Mouse (Mus musculus) neural tube, embryonic 11.5 days (tissue): ENCODE measurements around the gene 3110082J24Rik. TPM values are rescaled to one million over a fixed set of nuclear protein-coding genes. Genes with fewer than 3 reads are reported as not detected.

Experiments used
- ATAC-seq: fragments of 200-750 bp; cut with Nextera tagmentation; 2 replicates; pipeline ENCODE4 v1.8.0; 2017; ENCODE audit warnings: moderate number of reproducible peaks, mild to moderate bottlenecking, moderate TSS enrichment, moderate library complexity; ENCODE audit not compliant: insufficient read depth, low FRiP score, low TSS enrichment
- DNase-seq: peaks from one replicate; pipeline ENCODE4 v3.0.0-alpha.2; 2015; ENCODE audit warnings: low spot score
- H3K27ac ChIP-seq: fragments of 300-500 bp; sonication (generic); 2 replicates; pipeline ENCODE4 v1.5.1; 2014; ENCODE audit warnings: low read depth, mild to moderate bottlenecking, low read length
- H3K27me3 ChIP-seq: fragments of 300-500 bp; sonication (generic); 2 replicates; pipeline ENCODE4 v1.6.1; 2014; ENCODE audit warnings: mild to moderate bottlenecking, low read length, mixed read lengths; ENCODE audit not compliant: control insufficient read depth, insufficient read depth
- H3K36me3 ChIP-seq: fragments of 300-500 bp; sonication (generic); 2 replicates; pipeline ENCODE4 v1.6.1; 2014; ENCODE audit warnings: mild to moderate bottlenecking, low read length, moderate library complexity, mixed read lengths; ENCODE audit not compliant: control insufficient read depth, insufficient read depth
- H3K4me1 ChIP-seq: fragments of 300-500 bp; sonication (generic); 2 replicates; pipeline ENCODE4 v1.6.1; 2014; ENCODE audit warnings: low read length, mixed read lengths; ENCODE audit not compliant: control insufficient read depth, insufficient read depth
- H3K4me2 ChIP-seq: fragments of 300-500 bp; sonication (generic); 2 replicates; pipeline ENCODE4 v1.6.1; 2014; ENCODE audit warnings: low read depth, mild to moderate bottlenecking, moderate library complexity
- H3K4me3 ChIP-seq: fragments of 300-500 bp; sonication (generic); 2 replicates; pipeline ENCODE4 v1.5.1; 2014; ENCODE audit warnings: low read depth, low read length
- H3K9ac ChIP-seq: fragments of 300-500 bp; sonication (generic); 2 replicates; pipeline ENCODE4 v1.6.1; 2014; ENCODE audit warnings: mild to moderate bottlenecking, low read length
- H3K9me3 ChIP-seq: fragments of 300-500 bp; sonication (generic); 2 replicates; pipeline ENCODE4 v1.6.1; 2016; ENCODE audit warnings: low read length; ENCODE audit not compliant: control insufficient read depth
- WGBS: fragments of 180-500 bp; shearing (Covaris S2); extraction: QIAGEN DNeasy Blood & Tissue Kit; methylation state at CpG from one replicate; pipeline ENCODE4 v1.1.7; 2014; 5-methylcytosine and 5-hydroxymethylcytosine counted together
- polyA plus RNA-seq: library from polyadenylated mRNA; unstranded; fragments of >200 nt; fragmentation: Nextera tagmentation; extraction: Ambion mirVana; gene quantifications from 2 replicates; pipeline ENCODE4 v1.2.1, GENCODE M21; 2014

The 3110082J24Rik gene
- polyA plus RNA-seq, 1 experiment from 2014 or later, result 2.1 TPM

DNA sequence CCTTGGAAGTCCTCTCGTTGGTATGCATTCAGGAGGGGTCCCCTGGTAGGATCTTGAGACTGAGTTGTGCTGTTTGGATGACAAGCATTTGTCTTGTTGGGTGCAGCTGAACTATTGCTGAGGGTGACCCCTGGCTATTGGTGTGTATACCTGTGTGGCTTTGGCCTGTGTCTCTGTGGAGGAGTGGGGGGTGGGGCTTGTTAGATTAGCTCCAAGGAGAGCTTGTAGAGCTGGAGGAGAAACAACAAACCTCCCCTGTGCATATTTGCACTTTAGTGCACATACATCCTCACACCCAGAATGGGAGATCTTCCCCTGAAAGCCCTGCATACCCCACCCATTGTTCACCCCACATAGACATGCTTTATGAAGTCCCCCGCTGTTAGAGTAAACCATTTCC lies 870 bp upstream of the 3110082J24Rik start:
- Histone ChIP-seq H3K9me3 (no peaks in the 10 kb centered on the region), H3K36me3 (no peaks in the 10 kb centered on the region), H3K27me3 (peaks cover 18% of the 10 kb centered on the region), H3K9ac (peak overlapping the region; percentile 5; the same call in 1 of the 2 replicates), H3K4me1 (peaks cover 44% of the 10 kb centered on the region), H3K27ac (peak overlapping the region; percentile 49), H3K4me2 (peak overlapping the region; percentile 88), H3K4me3 (peak overlapping the region; percentile 53)
- 10% methylated on average over 2 of the region's 2 CpGs for WGBS
- ATAC-seq (peak; percentile 3; the same call in 1 of the 2 replicates), DNase-seq (no peak)

DNA sequence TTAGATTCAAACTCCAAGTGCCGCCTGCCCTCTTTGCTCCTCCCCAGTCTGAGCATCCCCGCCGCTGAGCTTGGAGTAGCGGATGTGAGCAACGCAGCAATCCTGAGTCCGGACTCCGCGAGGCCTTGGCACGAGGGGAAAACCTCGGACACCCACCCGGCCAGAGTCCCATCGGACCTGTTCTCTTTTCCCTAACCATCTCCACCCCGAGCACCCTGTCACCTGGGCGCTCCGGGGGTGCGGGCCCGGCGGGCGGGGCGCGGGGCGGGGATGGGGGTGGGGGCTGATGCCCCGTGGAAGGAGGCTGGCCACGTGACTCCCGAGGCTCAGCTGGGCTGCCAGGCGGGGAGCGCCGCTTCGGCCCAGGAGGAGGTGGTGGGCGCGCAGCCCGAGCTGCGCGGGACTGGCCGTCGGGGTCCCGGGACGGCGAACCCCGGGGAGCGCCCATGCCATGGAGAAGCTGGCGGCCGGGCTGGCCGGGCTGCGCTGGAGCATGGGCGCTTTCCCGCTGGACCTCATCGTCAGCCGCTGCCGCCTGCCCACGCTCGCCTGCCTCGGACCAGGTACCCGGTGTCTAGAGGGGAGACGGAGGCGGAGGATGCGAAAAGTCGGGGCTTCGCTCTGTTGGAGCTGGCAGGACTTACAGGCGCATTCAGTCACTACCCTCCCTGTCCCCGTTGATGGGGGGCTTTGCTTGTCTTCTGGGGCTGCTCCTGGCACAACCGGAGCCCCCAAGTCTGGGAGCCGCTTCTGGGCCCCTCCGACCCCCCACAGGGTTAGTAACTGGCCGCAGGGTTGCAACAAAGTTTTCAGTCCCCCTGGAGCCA lies 832 bp downstream of the 3110082J24Rik start, which contains the start of gene Garem2:
Gene Garem2 (plus strand): TSS at position 321 of the 827 bp plus-strand sequence.
- DNase-seq (peak; percentile 59), ATAC-seq (peak; percentile 48)
- Histone ChIP-seq H3K4me2 (peak within 1 kb of the TSS; percentile 88), H3K9ac (peak within 1 kb of the TSS; percentile 66), H3K9me3 (no peaks in the 10 kb centered on the region), H3K4me1 (peaks cover 28% of the 10 kb centered on the region), H3K27me3 (peaks cover 18% of the 10 kb centered on the region), H3K36me3 (no peaks in the 10 kb centered on the region), H3K27ac (0 out of 2 replicates have a peak within 1 kb of the TSS, but pooled peaks have one; percentile 49), H3K4me3 (peak within 1 kb of the TSS; percentile 53)
- WGBS, result under 1% methylated on average over 55 of the region's 65 CpGs

DNA sequence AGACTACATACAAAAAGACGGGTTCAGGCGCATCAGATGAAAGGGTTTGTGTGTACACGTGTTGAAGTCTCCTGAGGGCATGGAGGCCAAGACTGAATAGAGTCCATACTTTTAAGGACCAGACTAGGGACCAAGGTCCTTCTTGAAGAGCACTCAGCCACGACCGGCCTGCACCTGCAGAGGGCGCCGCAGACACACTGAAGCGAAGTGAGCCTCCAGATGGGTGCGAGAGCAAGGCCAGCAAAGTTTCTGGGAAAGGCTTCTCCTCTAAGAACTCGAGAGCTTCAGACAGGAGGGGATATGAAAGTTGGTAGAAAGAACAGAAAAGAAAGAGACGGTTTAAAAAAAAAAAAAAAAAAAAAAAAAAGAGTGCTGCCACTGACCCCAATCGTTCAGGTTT lies 1.5 kb downstream of the 3110082J24Rik start:
- H3K27ac ChIP-seq, result no peak overlapping the region
- peak overlapping the region; percentile 88 for H3K4me2 ChIP-seq
- H3K9ac ChIP-seq, result no peak overlapping the region
- no peaks in the 10 kb centered on the region for H3K36me3 ChIP-seq
- ATAC-seq, result no peak
- under 1% methylated on average over 12 of the region's 12 CpGs for WGBS
- H3K27me3 ChIP-seq, result peaks cover 18% of the 10 kb centered on the region
- H3K4me3 ChIP-seq, result peak overlapping the region; percentile 53
- H3K4me1 ChIP-seq, result peaks cover 23% of the 10 kb centered on the region
- H3K9me3 ChIP-seq, result no peaks in the 10 kb centered on the region
- DNase-seq, result peak; percentile 82

DNA sequence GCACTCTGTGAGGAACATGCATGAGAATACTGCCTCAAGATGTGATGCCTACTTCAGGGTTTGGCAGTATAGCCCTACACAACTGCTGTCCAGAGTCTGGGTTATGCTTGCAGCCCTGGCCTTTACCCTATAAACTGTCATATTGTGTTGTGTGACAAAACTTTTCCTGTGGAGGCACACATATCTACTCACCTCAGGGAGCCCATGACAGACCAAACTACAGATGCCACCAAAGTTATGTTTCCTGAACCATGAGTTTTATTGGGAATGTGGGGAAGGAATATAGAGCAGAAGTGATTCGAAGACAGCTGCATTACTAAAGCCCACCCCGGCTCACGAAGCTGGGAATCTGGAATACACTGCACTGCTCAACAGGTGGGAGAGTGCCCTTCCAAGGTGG lies 2.5 kb downstream of the 3110082J24Rik start:
- Histone ChIP-seq H3K27me3 (peaks cover 18% of the 10 kb centered on the region), H3K4me3 (no peak overlapping the region), H3K4me2 (no peak overlapping the region), H3K36me3 (no peaks in the 10 kb centered on the region), H3K9ac (no peak overlapping the region), H3K27ac (no peak overlapping the region), H3K4me1 (peaks cover 23% of the 10 kb centered on the region), H3K9me3 (no peaks in the 10 kb centered on the region)
- no peak for DNase-seq
- WGBS, result 91% methylated on average over 3 of the region's 3 CpGs
- ATAC-seq, result no peak

DNA sequence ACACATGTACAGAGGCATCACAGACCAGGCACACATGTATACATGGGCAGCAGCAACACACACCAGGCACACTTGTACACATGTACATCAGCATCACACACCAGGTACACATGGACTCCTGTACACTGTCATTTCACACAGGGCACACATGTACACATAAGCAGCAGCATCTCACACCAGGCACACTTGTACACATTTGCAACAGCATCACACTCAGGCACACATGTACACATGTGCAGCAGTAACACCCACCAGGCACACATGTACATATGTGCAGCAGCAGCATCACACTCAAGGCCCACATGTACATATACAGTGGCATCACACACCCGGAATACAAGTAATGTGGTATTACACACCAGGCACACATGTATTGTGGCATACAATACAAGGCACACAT lies 7.6 kb downstream of the 3110082J24Rik start:
- no peaks in the 10 kb centered on the region for H3K4me1 ChIP-seq
- ATAC-seq (no peak), DNase-seq (no peak)
- no peaks in the 10 kb centered on the region for H3K27me3 ChIP-seq
- no peak overlapping the region for H3K4me2 ChIP-seq
- no peak overlapping the region for H3K9ac ChIP-seq
- H3K9me3 ChIP-seq, result no peaks in the 10 kb centered on the region
- no peak overlapping the region for H3K4me3 ChIP-seq
- H3K36me3 ChIP-seq, result no peaks in the 10 kb centered on the region
- 78% methylated on average over 1 of the region's 1 CpGs for WGBS
- H3K27ac ChIP-seq, result no peak overlapping the region

DNA sequence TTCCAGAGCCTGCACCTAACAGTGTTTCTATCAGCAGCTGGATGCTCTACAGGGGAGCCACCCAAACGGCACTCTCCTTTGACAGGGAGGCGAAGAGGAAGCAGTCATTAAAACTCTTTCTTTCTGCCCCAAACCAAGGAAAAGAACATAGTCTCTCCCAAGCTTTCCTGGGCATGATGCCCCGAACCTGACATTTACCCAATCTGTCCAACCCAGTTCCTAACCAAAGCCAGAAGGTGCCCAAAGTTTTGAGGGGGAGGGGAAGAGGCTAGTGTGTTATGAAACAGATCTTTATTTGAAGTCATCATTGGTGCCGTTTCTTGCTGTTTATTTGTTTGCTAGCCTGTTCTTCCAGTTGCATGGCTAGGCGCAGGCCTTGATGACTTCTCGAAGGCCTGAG lies 10.2 kb downstream of the 3110082J24Rik start:
- H3K4me1 ChIP-seq, result no peaks in the 10 kb centered on the region
- 77% methylated on average over 6 of the region's 6 CpGs for WGBS
- H3K9me3 ChIP-seq, result no peaks in the 10 kb centered on the region
- no peak overlapping the region for H3K4me3 ChIP-seq
- H3K9ac ChIP-seq, result no peak overlapping the region
- no peaks in the 10 kb centered on the region for H3K36me3 ChIP-seq
- H3K27me3 ChIP-seq, result no peaks in the 10 kb centered on the region
- no peak overlapping the region for H3K27ac ChIP-seq
- H3K4me2 ChIP-seq, result no peak overlapping the region
- ATAC-seq (no peak), DNase-seq (no peak)

DNA sequence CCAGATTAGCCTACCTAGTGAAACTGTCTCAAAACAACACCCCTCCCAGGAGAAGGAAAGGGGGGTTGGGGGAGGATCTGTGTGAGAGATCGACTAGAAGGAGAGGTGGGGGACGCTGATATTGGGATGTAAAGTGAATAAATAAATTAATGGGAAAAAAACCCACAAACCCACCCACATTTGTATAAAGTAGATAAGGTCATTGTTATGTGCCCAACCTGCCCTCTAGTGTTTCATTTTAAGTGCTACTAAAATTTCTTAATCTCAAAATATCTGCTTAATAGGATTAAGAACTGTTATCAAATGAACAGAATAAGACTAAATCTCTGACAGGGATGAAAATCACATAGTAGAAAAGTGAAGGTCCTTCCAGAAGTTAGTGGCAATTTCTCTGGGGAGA lies 11.5 kb downstream of the 3110082J24Rik start:
- H3K9ac ChIP-seq, result no peak overlapping the region
- DNase-seq (no peak), ATAC-seq (no peak)
- H3K4me1 ChIP-seq, result no peaks in the 10 kb centered on the region
- no peaks in the 10 kb centered on the region for H3K27me3 ChIP-seq
- 73% methylated on average over 2 of the region's 2 CpGs for WGBS
- no peak overlapping the region for H3K4me3 ChIP-seq
- H3K9me3 ChIP-seq, result no peaks in the 10 kb centered on the region
- H3K4me2 ChIP-seq, result no peak overlapping the region
- no peak overlapping the region for H3K27ac ChIP-seq
- H3K36me3 ChIP-seq, result no peaks in the 10 kb centered on the region

DNA sequence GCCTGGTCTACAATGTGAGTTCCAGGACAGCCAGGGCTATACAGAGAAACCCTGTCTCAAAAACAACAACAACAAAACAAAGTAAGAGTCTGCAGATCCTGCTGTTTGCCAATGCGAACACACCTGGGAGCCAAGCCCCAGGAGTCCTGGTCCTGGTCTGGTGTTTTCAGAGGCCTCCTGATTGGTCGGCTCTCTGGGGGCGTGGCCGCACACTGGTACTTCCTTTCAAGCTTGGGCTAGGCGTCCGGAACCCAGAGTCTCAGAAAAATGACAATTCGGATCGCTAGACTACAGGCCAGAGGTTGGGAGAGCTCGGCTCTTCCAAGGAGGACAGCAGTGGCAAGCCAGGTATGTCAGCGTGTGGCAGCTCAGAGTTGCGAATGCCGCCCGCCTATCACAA lies 13.2 kb downstream of the 3110082J24Rik start:
- WGBS, result 64% methylated on average over 13 of the region's 13 CpGs
- H3K4me1 ChIP-seq, result no peaks in the 10 kb centered on the region

More for the DNA sequence above, 13.2 kb downstream of the 3110082J24Rik start:
- ATAC-seq, result no peak
- Histone ChIP-seq H3K36me3 (no peaks in the 10 kb centered on the region), H3K4me2 (no peak overlapping the region), H3K9me3 (no peaks in the 10 kb centered on the region), H3K27me3 (no peaks in the 10 kb centered on the region), H3K9ac (no peak overlapping the region), H3K4me3 (no peak overlapping the region), H3K27ac (no peak overlapping the region)
- no peak for DNase-seq
